Mouse (Mus musculus): ENCODE results near the gene Atm.

- TF ChIP-seq CTCF (IDR thresholded peaks at IDR 0.05; ENCODE audit: borderline replicate concordance, insufficient read depth, low read length) (no peak), POLR2A (IDR thresholded peaks at IDR 0.05; ENCODE audit: low read depth, low read length) (no peak)
Observed at GRCm38 (mm10) chr9:53397685-53398387, 138.7 kb downstream of the Atm start.
